Mouse (Mus musculus) MEL (cell line): ENCODE measurements at regions not wholly inside any gene's neighbourhood (a gene's known extent, or its start where the extent isn't known, plus 50 kb on each side); places are given as distances from the start of the nearest gene placed in this dataset.

Experiments
- EP300 ChIP-seq, 2 experiments: IDR thresholded peaks; 2 replicates each; pipeline ENCODE4 v1.6.1; 2011; ENCODE audit warnings: improper control_type of control experiment in 2 of 2, low read length in 2 of 2, low read depth in 1 of 2, mild to moderate bottlenecking in 1 of 2
- HCFC1 ChIP-seq: IDR thresholded peaks from 2 replicates; pipeline ENCODE4 v1.6.1; 2012; ENCODE audit warnings: low read depth, mild to moderate bottlenecking, inconsistent platforms, low read length, improper control_type of control experiment, moderate library complexity
- POLR2A ChIP-seq, 2 experiments: IDR thresholded peaks; 2 replicates each; pipeline ENCODE4 v1.6.1; 2011 to 2012; ENCODE audit warnings: low read length in 2 of 2, mild to moderate bottlenecking in 2 of 2, control low read depth in 1 of 2, improper control_type of control experiment in 1 of 2, low read depth in 1 of 2, moderate library complexity in 1 of 2; ENCODE audit not compliant: control insufficient read depth in 1 of 2, insufficient read depth in 1 of 2, poor library complexity in 1 of 2
- TCF12 ChIP-seq: IDR thresholded peaks from 2 replicates; pipeline ENCODE4 v1.6.1; 2014; ENCODE audit warnings: low read depth, mild to moderate bottlenecking, inconsistent platforms, low read length, improper control_type of control experiment, moderate library complexity
- USF1 ChIP-seq: IDR thresholded peaks from 2 replicates; pipeline ENCODE4 v1.6.1; 2014; ENCODE audit warnings: low read depth, mild to moderate bottlenecking, inconsistent platforms, low read length, improper control_type of control experiment, moderate library complexity
- ZNF384 ChIP-seq: IDR thresholded peaks from 2 replicates; pipeline ENCODE4 v1.6.1; 2012; ENCODE audit warnings: low read depth, mild to moderate bottlenecking, inconsistent platforms, low read length, improper control_type of control experiment

- TF ChIP-seq TCF12 (no peak), POLR2A (IDR thresholded peaks at IDR 0.05; ENCODE audit: control insufficient read depth in 1 of 2, insufficient read depth in 1 of 2, low read depth in 1 of 2, low read length in 2 of 2, poor library complexity in 1 of 2) (no peak), USF1 (no peak), ZNF384 (no peak), HCFC1 (no peak), EP300 (IDR thresholded peaks at IDR 0.05; ENCODE audit: low read depth in 1 of 2, low read length in 2 of 2) (no peak)
These were observed 75.0 kb upstream of the Vash1 start for GRCm38 (mm10) chr12:86603521-86603920.
